Mouse (Mus musculus): ENCODE measurements around the gene Hk3.

Hk3 gene

GRCm38 (mm10) chr13:55021194-55021779 lies at the start of gene Hk3:
TSS of gene Hk3 (minus strand) at chr13:55021385.
- DNase-seq (ENCODE audit: low spot score in 2 of 2): no peak

- no peak for DNase-seq (ENCODE audit: low spot score in 2 of 2)
These were observed 48.5 kb upstream of the Hk3 start for GRCm38 (mm10) chr13:55069719-55070118.

GRCm38 (mm10) chr13:55063276-55063675 lies 42.1 kb upstream of the Hk3 start:
- DNase-seq (ENCODE audit: low spot score in 2 of 2): no peak

GRCm38 (mm10) chr13:55058042-55058441 lies 36.9 kb upstream of the Hk3 start:
- DNase-seq (ENCODE audit: low spot score in 2 of 2): no peak

DNA sequence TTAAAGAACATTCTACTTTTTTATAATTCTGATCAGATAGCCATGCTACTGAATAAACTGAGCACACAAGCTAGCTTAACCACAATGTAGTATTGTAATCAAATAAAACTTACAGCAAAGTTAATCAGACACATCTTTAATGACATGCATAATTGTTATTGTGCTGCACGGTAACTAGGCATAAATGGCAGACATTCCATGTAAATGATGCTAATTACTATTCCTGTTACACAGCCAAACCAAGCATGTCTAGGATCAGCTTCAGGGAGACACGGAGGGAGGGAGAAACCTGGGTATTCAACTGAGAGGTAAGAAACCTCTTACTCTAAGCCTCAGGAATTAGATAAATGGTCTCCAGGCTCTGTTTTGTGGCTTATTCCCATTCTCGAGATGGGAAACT lies 26.5 kb upstream of the Hk3 start:
- DNase-seq (ENCODE audit: low spot score in 2 of 2): no peak

GRCm38 (mm10) chr13:55040016-55040415 lies 18.8 kb upstream of the Hk3 start:
- DNase-seq (ENCODE audit: low spot score in 2 of 2): no peak

DNA sequence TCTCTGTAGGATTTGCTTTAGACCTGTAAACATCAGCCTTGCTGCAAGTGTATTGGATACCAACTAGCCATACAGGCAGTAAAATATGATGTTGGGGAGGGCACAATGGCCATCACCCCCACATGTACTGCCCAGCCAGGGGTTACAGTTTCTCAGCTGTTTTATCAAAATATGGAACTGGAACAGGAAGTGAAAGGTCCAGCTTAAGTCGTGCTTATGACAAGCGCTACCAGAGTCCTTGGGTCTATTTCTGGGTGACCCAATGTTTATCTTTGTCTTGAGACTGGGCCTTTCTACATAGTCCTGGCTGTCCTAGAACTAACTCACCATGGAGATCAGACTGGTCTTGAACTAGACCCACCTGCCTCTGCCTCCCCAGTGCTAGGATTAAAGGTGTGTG lies 3.0 kb upstream of the Hk3 start:
- no peak for DNase-seq (ENCODE audit: low spot score in 2 of 2)

DNA sequence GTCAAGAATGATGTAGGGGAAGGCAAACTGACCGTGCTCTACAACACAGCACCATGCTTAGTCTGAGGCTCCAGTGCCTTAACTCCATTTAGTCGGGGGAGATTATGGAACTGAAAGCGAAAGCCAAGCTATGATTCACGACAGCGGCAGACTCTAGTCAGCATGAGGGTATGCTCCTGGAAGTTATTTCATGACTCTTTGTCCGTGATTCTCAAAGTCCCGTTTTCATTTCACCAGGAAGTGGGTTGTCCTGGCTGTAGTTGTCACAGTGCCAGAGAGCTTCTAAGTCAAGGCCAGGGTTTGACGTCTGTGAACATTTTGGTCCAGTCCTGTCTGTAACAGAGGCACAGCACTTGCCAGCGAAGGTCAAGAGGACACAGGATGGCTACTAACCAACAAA lies 1.5 kb upstream of the Hk3 start:
- no peak for DNase-seq (ENCODE audit: low spot score in 2 of 2)

DNA sequence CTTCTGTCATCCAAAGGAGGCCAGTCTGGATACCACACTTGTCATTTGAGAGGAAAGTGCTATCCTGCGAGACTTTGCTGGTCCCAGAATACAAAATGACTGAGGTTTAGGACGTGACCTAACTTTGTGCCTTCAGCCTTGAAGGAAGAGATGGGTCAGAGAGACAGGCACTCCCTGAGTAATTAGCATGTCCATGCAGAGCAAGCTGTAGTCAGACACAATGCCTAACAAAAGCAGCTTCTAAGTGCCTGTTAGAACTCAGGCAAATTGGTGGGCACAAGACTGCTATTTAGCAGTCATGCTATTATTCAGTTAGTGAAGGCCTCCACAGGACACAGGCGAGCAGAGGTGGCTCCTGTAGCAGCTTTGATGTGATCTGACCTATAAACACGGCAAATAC lies 1.1 kb upstream of the Hk3 start:
- DNase-seq (ENCODE audit: low spot score in 2 of 2): no peak

DNA sequence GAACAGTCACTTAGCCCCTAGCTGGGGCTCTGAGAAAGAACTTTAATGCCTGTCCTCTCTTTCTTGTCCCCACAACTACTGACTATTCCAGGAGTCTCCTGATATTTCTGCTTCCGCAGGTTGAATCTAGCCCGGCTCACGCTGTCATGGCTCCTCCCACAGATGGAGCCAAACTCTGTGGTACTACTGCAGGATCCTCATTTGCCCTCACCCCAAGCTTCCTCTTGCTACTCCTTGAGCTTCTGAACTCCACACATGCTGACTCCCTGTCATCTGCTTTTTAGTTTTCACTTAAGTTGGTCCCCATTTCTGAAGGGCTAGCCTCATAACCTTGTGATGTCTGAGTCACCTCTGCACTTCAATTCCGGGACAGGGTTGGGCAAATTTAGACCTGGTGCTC lies 1.1 kb downstream of the Hk3 start:
- DNase-seq (ENCODE audit: low spot score in 2 of 2): no peak

- no peak for DNase-seq (ENCODE audit: low spot score in 2 of 2)
These were observed 2.0 kb downstream of the Hk3 start for GRCm38 (mm10) chr13:55019181-55019580.

GRCm38 (mm10) chr13:55018700-55019099 lies 2.5 kb downstream of the Hk3 start:
- DNase-seq (ENCODE audit: low spot score in 2 of 2): no peak

DNA sequence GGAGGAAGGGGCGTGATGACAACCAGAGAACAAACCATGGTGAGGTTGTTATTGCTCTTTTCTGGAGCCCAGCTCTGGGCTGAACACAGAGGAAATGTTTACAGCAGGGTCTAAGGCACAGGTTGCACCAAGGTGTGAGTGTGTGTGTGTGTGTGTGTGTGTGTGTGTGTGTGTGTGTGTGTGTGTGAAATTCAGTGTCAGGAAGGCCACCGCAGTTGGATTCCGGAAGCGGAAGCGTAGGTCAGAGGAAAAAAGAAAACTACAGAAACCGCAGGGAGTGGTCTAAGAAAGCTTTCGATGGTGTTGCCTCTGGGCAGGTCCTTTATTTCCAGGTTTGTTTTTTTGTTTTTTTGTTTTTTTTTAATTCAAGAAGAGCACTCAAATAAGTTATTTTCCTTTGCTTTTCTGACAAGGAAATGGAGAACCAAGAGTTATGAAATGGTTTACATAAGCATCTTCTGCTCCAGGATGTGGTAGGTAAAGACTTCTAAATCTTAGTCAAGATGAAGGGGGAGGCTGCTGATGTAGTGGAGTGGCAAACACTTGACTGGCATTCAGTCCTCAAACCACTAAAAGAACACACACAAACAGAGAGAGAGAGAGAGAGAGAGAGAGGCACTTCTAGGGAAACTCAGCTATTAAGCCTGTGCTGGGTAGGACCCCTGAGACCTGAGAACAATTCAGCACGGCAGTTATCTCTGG lies 3.1 kb downstream of the Hk3 start:
- DNase-seq (ENCODE audit: low spot score in 2 of 2): no peak

- DNase-seq (ENCODE audit: low spot score in 2 of 2): no peak
These were observed 3.9 kb downstream of the Hk3 start for GRCm38 (mm10) chr13:55017154-55017897.

DNA sequence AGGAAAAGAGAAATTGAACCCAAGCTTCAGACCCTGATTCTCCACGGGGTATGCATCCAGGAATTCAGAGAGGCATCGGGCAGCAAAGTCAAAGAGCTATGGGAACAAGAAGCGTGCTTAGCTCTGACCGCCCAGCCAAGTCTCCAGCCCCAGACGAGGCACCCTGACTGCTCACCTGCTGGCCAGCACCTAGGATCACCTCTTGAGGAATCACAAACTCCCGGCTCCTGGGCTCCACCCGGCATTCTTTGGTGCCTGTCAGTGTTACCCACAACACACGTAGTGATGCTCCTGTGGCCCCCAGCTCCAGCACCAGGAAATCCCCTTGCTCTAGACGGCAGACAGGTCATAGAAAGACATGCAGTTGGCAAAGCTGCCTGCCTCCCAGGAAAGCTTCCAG lies 6.7 kb downstream of the Hk3 start:
- DNase-seq (ENCODE audit: low spot score in 2 of 2): no peak

GRCm38 (mm10) chr13:55013702-55014344 lies 7.4 kb downstream of the Hk3 start:
- no peak for DNase-seq (ENCODE audit: low spot score in 2 of 2)

GRCm38 (mm10) chr13:55011981-55012478 lies 9.2 kb downstream of the Hk3 start:
- DNase-seq (ENCODE audit: low spot score in 2 of 2): no peak

DNA sequence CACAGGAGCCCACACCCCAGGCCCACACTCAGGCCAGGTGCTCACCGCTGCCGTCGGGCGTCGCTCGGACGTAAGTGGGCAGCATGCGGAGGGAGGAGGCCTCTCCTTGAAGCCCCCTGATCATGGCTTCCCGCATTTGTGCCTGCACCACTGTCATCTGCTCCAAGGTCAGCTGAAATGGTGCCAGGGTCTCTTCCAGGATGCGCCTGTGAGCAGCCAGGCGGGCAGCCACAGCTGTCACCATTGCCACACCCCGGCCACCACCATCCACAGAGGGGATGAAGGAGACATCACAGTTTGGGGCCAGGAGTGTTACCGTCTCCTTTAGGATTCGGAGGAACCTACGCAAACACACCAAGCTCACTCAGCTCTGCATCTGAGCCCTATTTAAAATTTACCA lies 10.1 kb downstream of the Hk3 start:
- no peak for DNase-seq (ENCODE audit: low spot score in 2 of 2)

- DNase-seq (ENCODE audit: low spot score in 2 of 2): no peak
These were observed 12.6 kb downstream of the Hk3 start for GRCm38 (mm10) chr13:55008589-55008988.

DNA sequence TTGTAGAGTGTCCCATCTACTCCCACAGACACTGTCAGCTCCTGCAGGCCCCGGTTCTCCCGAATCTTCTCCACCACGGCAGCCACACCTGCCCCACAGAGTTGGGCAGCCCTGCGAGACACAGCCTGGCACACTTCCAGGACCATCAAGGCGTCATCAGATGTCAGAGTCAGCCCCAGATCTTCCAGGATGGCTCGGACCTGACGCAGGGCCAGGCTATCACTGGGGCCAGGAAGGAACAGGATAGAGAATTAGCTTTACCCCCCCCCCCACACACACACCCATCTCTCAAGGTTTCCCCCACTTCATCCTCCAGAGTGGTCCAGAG lies 14.8 kb downstream of the Hk3 start:
- no peak for DNase-seq (ENCODE audit: low spot score in 2 of 2)

DNA sequence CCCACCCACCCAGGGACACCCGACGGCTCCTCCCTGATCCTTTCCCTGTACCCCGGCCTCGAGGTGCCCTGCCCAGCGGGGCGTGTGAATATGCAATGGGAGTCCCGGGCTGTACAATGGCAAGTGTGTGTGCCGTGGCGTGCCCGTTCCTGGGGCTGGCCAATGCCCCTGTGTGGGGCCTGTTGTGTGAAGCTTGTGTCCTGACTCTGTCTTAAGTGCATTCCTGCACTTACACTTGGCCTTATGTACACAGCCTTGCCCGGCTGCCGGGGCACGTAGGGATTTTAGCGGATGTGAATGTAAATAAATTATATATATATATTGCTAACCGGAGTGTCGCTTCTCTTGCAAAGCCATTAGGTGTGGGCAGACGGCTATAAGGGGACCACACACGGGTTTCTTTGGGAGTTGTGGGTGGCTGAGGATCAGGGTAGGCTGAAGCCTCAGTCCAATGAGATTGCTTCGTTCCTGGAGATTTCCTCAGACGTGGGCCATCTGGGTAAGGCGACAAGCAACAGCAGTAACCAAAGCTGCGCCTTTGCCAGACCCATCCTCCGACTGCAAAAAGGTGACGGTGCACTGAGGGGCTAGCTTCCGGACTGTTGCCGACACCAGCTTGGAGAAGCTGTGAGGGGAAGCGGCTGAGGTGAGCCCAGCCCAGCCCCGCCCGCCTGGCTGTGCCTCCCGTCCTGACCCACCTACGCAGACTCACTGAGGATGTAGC lies 15.3 kb downstream of the Hk3 start:
- no peak for DNase-seq (ENCODE audit: low spot score in 2 of 2)

- no peak for DNase-seq (ENCODE audit: low spot score in 2 of 2)
These were observed 16.5 kb downstream of the Hk3 start for GRCm38 (mm10) chr13:55004646-55005045.

Measured in frontal cortex, postnatal 10 days (tissue).